Mouse (Mus musculus): ENCODE results near the gene Ei24. TPM values are rescaled to one million over a fixed set of nuclear protein-coding genes. Genes with fewer than 3 reads are reported as not detected.

Ei24 gene
- polyA plus RNA-seq, 1 experiment from 2014 or later = 103 TPM

- H3K4me2 ChIP-seq = no peak overlapping the region
- no peak for ATAC-seq (ENCODE audit: insufficient number of reproducible peaks, low FRiP score, low TSS enrichment, low read depth)
- WGBS = 77% methylated on average over 3 of the region's 3 CpGs
Observed at GRCm38 (mm10) chr9:36814486-36814885, 17.3 kb upstream of the Ei24 start.

GRCm38 (mm10) chr9:36808126-36808785 lies 11.1 kb upstream of the Ei24 start:
- no peaks in the 10 kb centered on the region for H3K9me3 ChIP-seq
- 66% methylated on average over 5 of the region's 5 CpGs for WGBS
- H3K9ac ChIP-seq = no peak overlapping the region
- no peaks in the 10 kb centered on the region for H3K4me1 ChIP-seq
- H3K27me3 ChIP-seq = no peaks in the 10 kb centered on the region
- no peak overlapping the region for H3K4me3 ChIP-seq
- no peak for ATAC-seq (ENCODE audit: insufficient number of reproducible peaks, low FRiP score, low TSS enrichment, low read depth)
- H3K36me3 ChIP-seq = no peaks in the 10 kb centered on the region
- H3K4me2 ChIP-seq = no peak overlapping the region
- no peak overlapping the region for H3K27ac ChIP-seq

More at GRCm38 (mm10) chr9:36814486-36814885, 17.3 kb upstream of the Ei24 start:
- H3K9me3 ChIP-seq = no peaks in the 10 kb centered on the region
- no peak overlapping the region for H3K9ac ChIP-seq
- H3K27me3 ChIP-seq = no peaks in the 10 kb centered on the region
- H3K36me3 ChIP-seq = no peaks in the 10 kb centered on the region
- no peaks in the 10 kb centered on the region for H3K4me1 ChIP-seq
- H3K27ac ChIP-seq = no peak overlapping the region
- no peak overlapping the region for H3K4me3 ChIP-seq

GRCm38 (mm10) chr9:36805256-36805975 lies 8.2 kb upstream of the Ei24 start:
- Histone ChIP-seq H3K27ac (no peak overlapping the region), H3K4me1 (no peaks in the 10 kb centered on the region), H3K9ac (no peak overlapping the region), H3K9me3 (no peaks in the 10 kb centered on the region), H3K4me3 (no peak overlapping the region), H3K4me2 (no peak overlapping the region), H3K36me3 (no peaks in the 10 kb centered on the region), H3K27me3 (no peaks in the 10 kb centered on the region)
- WGBS = 61% methylated on average over 3 of the region's 3 CpGs
- ATAC-seq (ENCODE audit: insufficient number of reproducible peaks, low FRiP score, low TSS enrichment, low read depth) = no peak

- WGBS = 87% methylated on average over 3 of the region's 3 CpGs
- H3K36me3 ChIP-seq = no peaks in the 10 kb centered on the region
- H3K27me3 ChIP-seq = no peaks in the 10 kb centered on the region
- H3K4me1 ChIP-seq = no peaks in the 10 kb centered on the region
- no peaks in the 10 kb centered on the region for H3K9me3 ChIP-seq
- H3K27ac ChIP-seq = no peak overlapping the region
- ATAC-seq (ENCODE audit: insufficient number of reproducible peaks, low FRiP score, low TSS enrichment, low read depth) = no peak
- no peak overlapping the region for H3K9ac ChIP-seq
- no peak overlapping the region for H3K4me2 ChIP-seq
- H3K4me3 ChIP-seq = no peak overlapping the region
Observed at GRCm38 (mm10) chr9:36803926-36804325, 6.7 kb upstream of the Ei24 start.

- 64% methylated on average over 6 of the region's 6 CpGs for WGBS
- H3K4me2 ChIP-seq = no peak overlapping the region
- no peaks in the 10 kb centered on the region for H3K36me3 ChIP-seq
- no peaks in the 10 kb centered on the region for H3K4me1 ChIP-seq
- H3K9ac ChIP-seq = no peak overlapping the region
- no peak overlapping the region for H3K27ac ChIP-seq
- no peak for ATAC-seq (ENCODE audit: insufficient number of reproducible peaks, low FRiP score, low TSS enrichment, low read depth)
- H3K9me3 ChIP-seq = no peaks in the 10 kb centered on the region
- no peaks in the 10 kb centered on the region for H3K27me3 ChIP-seq
- no peak overlapping the region for H3K4me3 ChIP-seq
Observed at GRCm38 (mm10) chr9:36803386-36803785, 6.2 kb upstream of the Ei24 start.

- Histone ChIP-seq H3K9ac (no peak overlapping the region), H3K9me3 (no peaks in the 10 kb centered on the region), H3K4me3 (no peak overlapping the region), H3K36me3 (no peaks in the 10 kb centered on the region), H3K4me2 (no peak overlapping the region), H3K27me3 (no peaks in the 10 kb centered on the region), H3K4me1 (no peaks in the 10 kb centered on the region), H3K27ac (no peak overlapping the region)
- 79% methylated on average over 3 of the region's 3 CpGs for WGBS
- no peak for ATAC-seq (ENCODE audit: insufficient number of reproducible peaks, low FRiP score, low TSS enrichment, low read depth)
Observed at GRCm38 (mm10) chr9:36802951-36803350, 5.8 kb upstream of the Ei24 start.

GRCm38 (mm10) chr9:36801961-36802360 lies 4.8 kb upstream of the Ei24 start:
- H3K27ac ChIP-seq = no peak overlapping the region
- no peaks in the 10 kb centered on the region for H3K27me3 ChIP-seq
- ATAC-seq (ENCODE audit: insufficient number of reproducible peaks, low FRiP score, low TSS enrichment, low read depth) = no peak
- no peak overlapping the region for H3K9ac ChIP-seq
- H3K9me3 ChIP-seq = no peaks in the 10 kb centered on the region
- no peaks in the 10 kb centered on the region for H3K36me3 ChIP-seq
- H3K4me2 ChIP-seq = no peak overlapping the region
- H3K4me1 ChIP-seq = no peaks in the 10 kb centered on the region
- WGBS = 82% methylated on average over 2 of the region's 2 CpGs
- H3K4me3 ChIP-seq = no peak overlapping the region

- no peaks in the 10 kb centered on the region for H3K27me3 ChIP-seq
- no peak for ATAC-seq (ENCODE audit: insufficient number of reproducible peaks, low FRiP score, low TSS enrichment, low read depth)
- peak overlapping the region; percentile 97 for H3K4me3 ChIP-seq
- H3K9me3 ChIP-seq = no peaks in the 10 kb centered on the region
- H3K4me2 ChIP-seq = peak overlapping the region; percentile 70
- peaks cover 7% of the 10 kb centered on the region for H3K36me3 ChIP-seq
- H3K27ac ChIP-seq = no peak overlapping the region
- 13% methylated on average over 5 of the region's 5 CpGs for whole genome bisulfite sequencing
- H3K4me1 ChIP-seq = peaks cover 8% of the 10 kb centered on the region; the same call in 1 of the 2 replicates
- H3K9ac ChIP-seq = peak overlapping the region; percentile 95; the same call in 1 of the 2 replicates
Observed at GRCm38 (mm10) chr9:36796224-36796623, 969 bp downstream of the Ei24 start.

- H3K9ac ChIP-seq = no peak overlapping the region
- no peak for ATAC-seq (ENCODE audit: insufficient number of reproducible peaks, low FRiP score, low TSS enrichment, low read depth)
- no peak overlapping the region for H3K4me3 ChIP-seq
- WGBS = 72% methylated on average over 1 of the region's 1 CpGs
- H3K36me3 ChIP-seq = peaks cover 12% of the 10 kb centered on the region
- H3K4me2 ChIP-seq = no peak overlapping the region
- H3K9me3 ChIP-seq = no peaks in the 10 kb centered on the region
- H3K4me1 ChIP-seq = peaks cover 8% of the 10 kb centered on the region; the same call in 1 of the 2 replicates
- H3K27ac ChIP-seq = no peak overlapping the region
- H3K27me3 ChIP-seq = no peaks in the 10 kb centered on the region
Observed at GRCm38 (mm10) chr9:36795556-36795955, 1.6 kb downstream of the Ei24 start.

GRCm38 (mm10) chr9:36794487-36794886 lies 2.7 kb downstream of the Ei24 start:
- 87% methylated on average over 2 of the region's 2 CpGs for WGBS
- Histone ChIP-seq H3K4me3 (no peak overlapping the region), H3K4me2 (no peak overlapping the region), H3K27ac (no peak overlapping the region), H3K27me3 (no peaks in the 10 kb centered on the region), H3K4me1 (peaks cover 8% of the 10 kb centered on the region; the same call in 1 of the 2 replicates), H3K36me3 (peaks cover 23% of the 10 kb centered on the region), H3K9me3 (no peaks in the 10 kb centered on the region), H3K9ac (no peak overlapping the region)
- no peak for ATAC-seq (ENCODE audit: insufficient number of reproducible peaks, low FRiP score, low TSS enrichment, low read depth)

GRCm38 (mm10) chr9:36792191-36792590 lies 5.0 kb downstream of the Ei24 start:
- no peak for ATAC-seq (ENCODE audit: insufficient number of reproducible peaks, low FRiP score, low TSS enrichment, low read depth)
- H3K4me3 ChIP-seq = no peak overlapping the region
- H3K36me3 ChIP-seq = peaks cover 42% of the 10 kb centered on the region
- no peaks in the 10 kb centered on the region for H3K9me3 ChIP-seq
- no peak overlapping the region for H3K4me2 ChIP-seq
- H3K4me1 ChIP-seq = peaks cover 8% of the 10 kb centered on the region; the same call in 1 of the 2 replicates
- H3K9ac ChIP-seq = no peak overlapping the region
- WGBS = 90% methylated on average over 3 of the region's 3 CpGs
- no peak overlapping the region for H3K27ac ChIP-seq
- H3K27me3 ChIP-seq = no peaks in the 10 kb centered on the region

- H3K4me3 ChIP-seq = no peak overlapping the region
- H3K9ac ChIP-seq = no peak overlapping the region
- H3K27ac ChIP-seq = no peak overlapping the region
- no peaks in the 10 kb centered on the region for H3K4me1 ChIP-seq
- no peak overlapping the region for H3K4me2 ChIP-seq
- no peaks in the 10 kb centered on the region for H3K9me3 ChIP-seq
- no peak for ATAC-seq (ENCODE audit: insufficient number of reproducible peaks, low FRiP score, low TSS enrichment, low read depth)
- WGBS = 85% methylated on average over 2 of the region's 2 CpGs
- peaks cover 75% of the 10 kb centered on the region for H3K36me3 ChIP-seq
- no peaks in the 10 kb centered on the region for H3K27me3 ChIP-seq
Observed at GRCm38 (mm10) chr9:36783921-36784320, 13.3 kb downstream of the Ei24 start.
